Mouse (Mus musculus) layer of hippocampus, postnatal 25 days (tissue): Measurements from ENCODE around the gene Cobl. TPM values are rescaled to one million over a fixed set of nuclear protein-coding genes. Genes with fewer than 3 reads are reported as not detected.

ENCODE experiments used
- DNase-seq, 2 experiments: peaks; one replicate each; pipeline ENCODE4 v3.0.0; 2022; ENCODE audit warnings: mixed read lengths in 2 of 2, low spot score in 1 of 2; ENCODE audit errors: extremely low spot score in 1 of 2
- total RNA-seq, 2 experiments: library from RNA; stranded (reverse); gene quantifications; 2 replicates each; pipeline ENCODE4 v1.2.3; 2021

Cobl gene
- total RNA-seq, 2 experiments from 2014 or later = 14.2 to 15.8 TPM

DNA sequence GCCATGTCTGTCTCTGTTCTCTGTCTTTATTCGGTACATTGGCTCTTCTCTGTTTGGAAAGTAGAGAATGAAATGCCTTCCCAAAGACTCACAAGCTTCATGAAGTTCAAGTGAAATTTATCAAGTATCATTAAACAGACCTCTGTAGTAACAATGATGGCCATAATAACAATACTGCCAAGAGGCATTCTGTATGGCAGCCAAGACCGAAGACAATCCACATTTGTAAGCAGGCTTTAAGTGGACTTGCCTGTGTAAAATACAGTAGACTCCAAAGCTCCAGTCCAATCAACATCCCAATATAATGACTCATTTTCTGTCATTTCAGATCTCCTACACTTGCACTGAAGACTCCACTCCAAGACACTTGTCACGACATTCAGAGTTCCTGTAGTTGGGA lies 16.7 kb downstream of the Cobl start:
- no peak for DNase-seq

DNA sequence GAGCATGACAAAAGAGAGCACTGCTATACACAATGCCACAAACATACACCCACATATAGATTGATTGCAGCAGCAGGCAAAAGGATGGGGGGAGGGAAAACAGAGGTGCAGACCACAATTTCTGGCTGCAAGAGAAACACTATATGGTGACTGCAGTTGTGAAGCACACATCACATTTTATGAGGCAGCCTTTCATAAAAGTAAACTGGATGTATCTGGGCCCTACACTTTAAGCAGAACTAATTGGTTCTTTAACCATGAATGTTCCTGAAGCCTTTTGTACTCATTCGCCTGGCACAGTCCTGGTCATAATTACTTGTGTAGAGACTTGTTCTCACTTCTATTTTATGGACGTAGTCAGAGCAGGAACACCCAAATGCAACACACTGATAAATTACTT lies 19.5 kb downstream of the Cobl start:
- DNase-seq = no peak

DNA sequence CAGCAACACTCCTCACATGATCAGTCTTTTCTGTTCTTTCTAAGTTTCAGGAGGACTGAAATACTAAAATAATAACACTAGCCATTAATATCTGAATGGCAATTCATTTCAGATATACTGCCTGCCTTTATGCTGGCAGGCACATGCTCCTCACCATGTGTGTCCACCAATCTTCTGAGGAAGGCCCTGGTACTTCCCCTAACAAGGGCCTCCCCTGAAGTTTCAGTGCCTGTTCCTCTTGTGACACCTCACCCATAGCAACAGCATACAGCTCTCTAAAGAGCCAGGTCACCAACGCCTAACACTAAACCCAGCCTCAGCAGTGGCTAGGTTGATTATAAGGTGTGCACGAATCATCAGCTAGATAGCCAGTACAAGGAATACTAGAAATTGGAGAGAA lies 20.5 kb downstream of the Cobl start:
- no peak for DNase-seq

DNA sequence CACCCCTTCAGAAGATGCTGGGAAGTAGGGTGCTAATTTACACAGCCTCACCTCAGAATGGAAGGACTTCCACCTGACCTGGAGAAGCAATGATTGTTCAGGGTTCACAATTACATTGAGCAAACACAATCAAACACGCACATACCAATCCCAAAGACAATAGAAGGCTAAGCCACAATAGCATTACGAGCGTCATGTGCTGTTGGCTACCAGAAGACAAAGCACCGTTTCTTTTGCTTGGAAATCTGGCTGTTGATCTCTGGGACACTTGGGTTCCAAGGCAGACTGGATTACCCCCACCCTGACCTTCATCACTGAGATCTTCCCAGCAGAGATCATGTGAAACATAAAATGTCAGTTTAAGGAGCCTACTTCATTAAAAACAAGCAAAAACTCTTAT lies 21.1 kb downstream of the Cobl start:
- no peak for DNase-seq

DNA sequence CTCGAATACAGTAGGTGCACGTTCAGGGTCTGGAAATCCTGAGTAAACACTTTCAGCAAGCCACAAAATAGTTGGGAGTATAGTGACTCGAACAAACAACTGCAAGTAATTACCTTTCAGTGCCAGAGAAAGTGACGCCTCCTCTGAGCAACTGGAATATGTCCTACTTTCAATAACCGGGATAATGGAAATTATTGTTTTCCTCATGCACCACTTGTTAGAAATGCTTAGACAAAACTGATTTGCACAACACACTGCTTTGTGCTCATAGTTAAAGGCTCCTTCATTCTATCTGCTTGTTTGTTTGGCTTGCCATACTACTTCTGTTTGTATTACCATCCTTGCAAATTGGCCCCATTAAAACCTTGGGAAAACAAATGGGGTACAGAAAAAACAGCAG lies 21.6 kb downstream of the Cobl start:
- DNase-seq = no peak

DNA sequence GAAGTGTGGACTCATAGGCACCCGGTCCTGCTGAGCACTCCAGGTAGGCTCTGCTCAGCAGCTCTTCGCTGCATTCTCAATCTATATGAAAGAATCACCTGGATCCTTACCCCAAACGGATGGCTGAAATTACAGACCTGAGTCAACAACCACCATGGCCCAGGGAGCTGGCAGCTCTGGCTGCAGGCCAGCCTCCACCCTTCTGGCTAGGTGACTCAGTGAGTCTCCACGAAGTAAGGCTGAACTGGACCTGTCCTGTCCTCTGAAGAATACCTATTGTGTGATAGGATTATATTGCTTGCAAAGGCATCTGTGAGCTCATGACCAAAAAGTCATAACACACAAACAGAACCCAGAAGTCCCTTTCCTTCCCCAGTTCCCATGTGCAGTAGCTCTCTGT lies 22.5 kb downstream of the Cobl start:
- DNase-seq = no peak

DNA sequence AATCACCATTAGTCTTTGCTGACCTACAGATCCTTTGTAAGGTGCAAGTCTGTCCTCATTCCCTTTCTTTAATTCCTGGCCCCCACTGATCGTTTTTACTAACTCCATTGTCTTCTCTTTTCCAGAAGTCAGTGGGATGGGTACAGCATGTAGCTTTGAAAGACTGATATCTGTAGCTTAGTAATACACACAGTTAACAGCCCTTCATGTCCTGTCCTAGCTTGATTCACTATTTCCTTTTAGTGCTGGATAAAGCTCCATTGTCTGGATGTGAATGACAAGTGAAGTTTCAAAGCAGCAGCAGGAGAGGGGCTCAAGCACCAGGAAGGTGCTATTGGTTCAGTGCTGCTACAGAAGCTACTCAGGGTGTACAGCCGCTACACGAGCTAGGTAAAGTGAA lies 28.9 kb downstream of the Cobl start:
- no peak for DNase-seq

DNA sequence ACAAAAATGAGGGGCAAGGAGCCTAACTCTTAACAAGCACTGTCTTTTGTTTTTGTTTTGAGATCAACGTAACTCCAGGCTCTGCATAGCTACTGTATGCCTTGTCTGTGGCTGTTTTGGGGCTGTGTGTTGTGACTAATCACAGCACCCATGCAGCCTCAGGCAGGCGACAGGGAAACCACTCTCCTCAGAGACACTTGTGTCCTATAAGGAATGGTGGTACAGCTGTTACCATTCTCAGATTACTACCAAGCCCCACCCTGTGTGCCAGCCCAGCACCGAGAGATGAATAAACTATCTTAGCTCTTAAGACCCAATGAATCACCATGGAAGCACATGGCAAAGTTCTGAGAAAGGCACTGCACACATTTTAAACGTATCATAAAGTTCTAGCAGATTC lies 29.7 kb downstream of the Cobl start:
- DNase-seq = no peak

DNA sequence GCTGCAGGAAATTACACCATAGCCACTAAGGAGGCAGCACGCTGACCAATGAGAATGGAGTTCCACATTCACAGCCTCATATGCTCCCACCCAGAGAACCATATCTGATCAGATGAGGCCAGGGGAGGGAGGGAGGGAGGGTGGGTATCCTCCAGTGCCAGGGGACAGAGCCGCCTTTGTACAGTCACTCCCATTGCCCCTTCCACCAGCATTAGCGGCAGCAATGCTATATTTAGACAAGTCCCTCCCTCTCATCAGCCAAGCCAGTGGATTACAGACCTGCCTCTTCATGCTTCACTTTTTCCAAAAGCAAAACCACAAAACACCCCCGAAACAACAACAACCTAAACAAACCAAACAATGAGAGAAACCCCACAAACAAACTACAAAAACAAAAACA lies 30.2 kb downstream of the Cobl start:
- no peak for DNase-seq

DNA sequence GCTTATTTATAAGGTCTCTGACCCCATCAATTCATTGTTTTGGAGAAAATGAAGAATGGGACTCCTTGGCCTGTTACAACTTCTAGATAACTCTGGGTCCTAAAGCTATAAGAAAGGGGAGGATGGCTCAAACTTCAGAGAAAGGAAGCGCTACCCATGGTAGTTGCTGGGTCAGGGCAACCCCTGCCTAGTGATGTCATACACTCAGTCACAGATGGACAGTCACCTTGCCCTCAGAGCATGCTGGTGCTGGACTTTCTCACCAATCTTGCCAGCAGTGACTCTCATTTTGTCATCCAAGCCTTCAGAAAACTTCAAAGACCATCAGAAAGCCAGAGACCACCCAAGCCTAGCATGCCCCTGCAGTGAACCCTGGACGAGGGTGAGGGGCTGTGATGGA lies 32.8 kb downstream of the Cobl start:
- no peak for DNase-seq

DNA sequence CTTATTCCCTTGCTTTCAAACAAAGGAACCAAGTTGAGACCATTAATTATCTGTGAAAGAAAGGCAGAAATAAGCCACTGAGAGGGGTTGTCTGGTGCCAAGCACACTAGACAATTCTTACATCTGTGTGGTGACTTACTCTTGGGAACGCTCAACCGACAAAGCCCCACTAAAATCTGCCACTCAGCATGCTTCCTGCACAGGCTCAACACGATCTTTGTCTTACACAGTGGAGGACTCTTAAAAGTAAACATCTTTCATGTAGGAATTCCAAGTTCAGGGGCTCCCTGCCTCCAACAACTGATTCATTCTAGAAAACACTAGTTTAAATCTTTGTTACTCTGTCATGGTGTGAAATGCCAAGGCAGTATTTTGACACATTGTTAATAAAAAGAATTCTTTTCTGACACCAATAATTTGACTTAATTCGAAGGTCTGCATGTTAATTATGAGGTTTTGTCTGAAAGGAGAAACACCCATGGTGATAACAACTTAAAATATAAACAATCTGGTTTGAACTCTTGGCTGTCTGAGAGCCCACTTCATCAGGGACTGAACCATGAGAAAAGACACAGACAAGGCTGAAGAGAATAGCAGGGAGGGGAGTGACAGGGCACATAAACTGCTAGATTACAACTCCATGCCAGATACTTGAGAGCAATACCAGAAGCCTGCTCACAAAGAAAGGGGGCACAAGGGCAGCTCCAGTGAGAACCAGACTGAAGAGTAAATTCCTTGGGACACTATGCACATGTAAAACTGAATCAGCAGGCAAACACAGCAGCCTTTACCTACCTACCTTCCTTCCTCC lies 34.3 kb downstream of the Cobl start:
- DNase-seq = no peak

DNA sequence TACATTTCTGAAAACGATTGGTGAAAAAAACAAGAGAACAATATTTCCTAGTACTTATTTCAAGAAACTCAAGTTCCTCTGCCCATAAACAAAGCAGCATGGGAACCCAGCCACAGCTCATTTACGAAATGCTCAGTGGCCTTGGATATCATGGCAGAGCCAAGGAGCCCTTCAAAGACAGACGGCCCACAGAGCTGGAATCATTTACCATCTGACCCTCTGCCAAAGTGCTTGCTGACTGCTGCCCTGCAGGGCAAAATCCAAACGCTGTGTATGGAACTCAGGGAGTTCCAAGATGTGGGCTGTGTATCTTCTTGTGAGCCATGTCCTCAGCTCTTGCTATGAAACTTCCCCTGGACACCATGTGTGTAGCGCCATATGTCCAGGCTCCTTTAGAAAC lies 38.0 kb downstream of the Cobl start:
- DNase-seq = no peak

DNA sequence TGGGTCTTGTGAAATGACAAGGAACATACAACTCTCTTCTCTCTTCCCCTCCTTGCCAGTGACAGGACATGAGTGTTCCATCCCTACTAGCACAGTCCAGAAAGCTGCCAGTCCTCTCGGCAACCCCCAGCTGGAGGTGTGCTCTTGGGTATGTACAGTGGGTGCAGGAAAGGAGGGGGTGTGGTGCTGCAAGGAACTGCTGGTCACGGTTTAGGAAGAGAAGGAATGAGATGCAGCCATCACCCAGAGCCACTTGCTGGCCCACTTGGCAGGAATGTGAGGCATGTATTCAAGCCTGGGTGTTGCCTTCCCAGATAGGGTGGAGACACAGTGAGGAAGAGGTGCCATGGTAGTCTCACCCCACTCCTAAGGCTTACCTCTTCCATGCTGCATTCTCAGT lies 40.6 kb downstream of the Cobl start:
- no peak for DNase-seq

DNA sequence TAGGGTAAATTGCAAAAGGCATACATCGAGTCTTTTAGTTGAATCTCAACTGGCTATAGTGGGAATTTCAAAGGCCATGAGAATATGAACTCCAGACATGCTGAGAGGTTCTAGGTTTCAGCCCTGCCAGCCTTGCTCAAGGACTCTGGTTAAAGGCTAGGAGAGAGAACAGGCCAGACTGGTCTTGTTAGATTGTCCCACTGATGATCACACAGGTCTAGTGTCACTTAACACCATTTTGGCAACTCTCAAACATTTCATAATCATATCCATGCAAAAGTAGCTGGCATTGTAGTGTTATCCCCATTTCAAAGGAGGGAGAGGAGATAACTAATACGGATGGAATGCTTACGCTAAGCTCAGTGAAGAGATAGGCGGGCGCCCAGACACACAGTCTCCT lies 43.6 kb downstream of the Cobl start:
- DNase-seq = no peak

DNA sequence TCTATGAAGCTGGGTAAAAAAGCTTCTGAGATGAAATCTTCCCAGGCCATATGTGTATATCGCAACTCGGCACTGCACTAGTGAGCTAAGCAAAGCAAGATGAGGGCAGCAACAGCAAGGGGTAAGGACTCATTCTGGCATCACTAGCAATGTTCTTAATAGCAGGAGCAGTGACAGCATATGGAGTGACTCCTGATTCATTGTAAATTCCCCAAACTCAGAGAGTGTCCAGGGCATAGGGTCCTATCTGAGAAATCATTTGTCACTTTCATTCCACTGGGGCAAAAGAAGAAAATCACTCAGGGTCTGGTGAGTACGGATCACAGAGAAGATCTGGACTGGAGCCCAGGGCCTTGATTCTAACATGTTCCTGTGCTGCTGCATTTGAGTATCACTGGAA lies 44.6 kb downstream of the Cobl start:
- no peak for DNase-seq

DNA sequence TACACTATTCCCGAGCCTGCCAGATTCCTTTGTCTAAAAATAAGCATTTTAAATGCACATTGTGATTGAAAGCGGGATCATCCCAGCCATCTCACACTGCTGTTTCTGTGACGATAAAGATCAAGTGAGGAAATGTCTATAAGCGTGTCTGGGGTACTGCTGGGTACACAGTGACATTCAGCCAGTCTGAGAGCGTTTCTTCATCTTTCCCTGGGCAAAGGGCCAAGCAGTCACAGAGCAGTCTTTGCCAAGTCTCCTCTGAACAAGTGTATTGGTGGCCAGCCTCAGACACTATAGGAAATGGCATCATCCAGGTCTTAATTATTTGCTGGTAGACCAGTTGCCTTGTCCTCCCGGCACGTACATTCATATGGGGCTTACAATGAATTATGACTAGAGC lies 47.9 kb downstream of the Cobl start:
- DNase-seq = peak in 1 of 2 experiments; percentile 21

DNA sequence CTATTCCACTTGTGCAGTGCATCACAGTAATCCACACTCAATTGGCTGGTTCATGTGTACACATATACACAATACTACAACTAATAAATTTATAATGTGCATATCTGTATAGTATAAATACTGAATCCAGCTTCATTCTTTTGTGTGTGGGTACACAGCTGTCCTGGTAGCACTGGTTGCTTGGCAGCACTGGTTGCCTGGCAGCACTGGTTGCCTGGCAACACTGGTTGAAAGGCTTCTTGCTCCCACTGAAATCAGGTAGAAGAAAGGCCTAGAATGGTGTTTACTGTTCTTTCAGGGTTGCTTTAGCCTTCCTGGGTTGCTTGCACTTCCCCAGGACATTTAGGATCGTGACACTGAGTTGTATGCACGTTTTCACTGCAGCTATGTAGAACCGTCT lies 49.4 kb downstream of the Cobl start:
- DNase-seq = no peak

DNA sequence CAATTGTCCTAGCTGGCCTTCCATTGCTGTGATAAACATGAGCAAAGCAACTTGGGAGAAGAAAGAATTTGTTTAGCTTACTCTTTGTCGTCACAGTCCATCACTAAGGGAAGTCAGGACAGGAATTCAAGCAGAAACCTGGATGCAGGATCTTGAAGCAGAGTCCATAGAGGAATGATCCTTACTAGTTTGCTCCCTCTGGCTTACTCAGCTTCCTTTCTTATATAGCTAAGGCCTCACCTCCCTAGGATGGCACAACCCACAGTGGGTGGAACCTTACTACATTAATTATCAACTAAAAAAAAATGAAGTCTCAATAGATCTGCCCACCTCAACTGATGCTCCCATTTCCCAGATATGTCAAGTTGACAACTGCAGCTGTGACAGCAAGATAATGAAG lies 52.8 kb downstream of the Cobl start:
- DNase-seq = no peak

DNA sequence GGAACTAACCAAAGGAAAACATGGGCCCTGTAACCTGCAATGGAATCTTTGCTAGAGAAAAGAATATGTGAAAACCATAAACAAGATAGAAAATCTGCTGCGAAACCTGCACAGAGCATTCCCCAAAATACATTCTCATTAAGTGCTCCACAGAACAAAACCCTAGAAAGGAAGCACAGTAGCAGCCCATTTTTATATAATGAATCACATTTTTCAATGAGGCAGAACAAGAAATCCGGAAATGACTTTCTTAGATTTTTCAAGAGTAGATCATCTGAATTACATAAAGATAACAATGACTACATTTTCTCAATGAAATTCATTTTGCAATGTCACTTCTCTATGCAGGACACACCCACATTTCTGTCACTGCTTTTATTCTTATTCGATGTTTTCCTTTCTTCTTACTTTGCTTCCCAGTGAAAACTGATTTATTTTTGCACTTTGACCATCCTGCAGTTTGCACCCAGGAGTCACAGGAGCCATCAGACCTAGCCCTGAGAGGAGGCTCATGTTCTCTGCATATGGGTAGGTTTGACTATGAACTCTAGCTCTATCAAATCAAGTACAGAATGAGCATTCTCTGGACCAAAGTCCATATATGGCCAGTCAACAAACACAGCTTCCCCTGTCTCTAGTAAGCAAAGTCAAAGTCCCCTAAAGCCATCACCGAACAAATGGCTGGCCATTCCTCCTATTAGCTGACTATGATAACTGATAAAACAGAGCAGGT lies 53.5 kb downstream of the Cobl start:
- DNase-seq = no peak

DNA sequence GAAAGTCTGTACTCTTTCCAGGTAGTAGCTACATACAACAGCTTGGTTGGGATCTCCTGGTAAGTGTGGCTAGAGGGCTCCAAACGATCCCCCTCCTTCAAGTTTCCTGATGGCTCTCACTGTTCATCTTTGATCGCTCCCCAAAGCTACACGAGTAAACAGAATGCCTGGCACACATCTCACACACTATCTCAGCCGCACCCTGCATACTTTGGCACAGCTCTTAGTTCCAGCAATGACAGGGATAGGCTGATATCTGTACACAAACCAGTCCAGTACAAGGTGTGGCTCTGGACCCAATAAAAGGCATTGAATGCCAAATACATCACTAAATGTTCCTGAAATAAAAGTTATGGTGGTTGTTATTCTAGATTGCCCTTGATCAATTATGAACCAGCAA lies 55.3 kb downstream of the Cobl start:
- no peak for DNase-seq

DNA sequence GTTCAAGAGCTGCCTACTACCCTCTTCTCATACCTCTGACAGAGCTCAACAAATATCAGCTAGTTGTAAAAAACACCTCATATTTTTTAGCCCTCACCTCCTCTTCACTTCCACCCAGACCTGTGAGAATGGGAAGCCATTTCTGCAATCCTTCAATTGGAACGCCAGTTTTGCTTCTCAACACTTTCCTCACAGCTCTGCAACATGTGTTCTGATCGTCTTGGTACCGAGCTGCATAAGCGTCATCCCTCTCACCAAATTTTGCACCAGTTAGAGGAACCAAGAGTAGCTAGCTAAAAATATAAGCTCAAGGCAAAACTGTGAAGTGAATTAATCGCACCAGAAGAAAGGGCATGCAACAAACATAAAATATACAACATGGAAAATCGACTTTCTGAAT lies 56.9 kb downstream of the Cobl start:
- no peak for DNase-seq

DNA sequence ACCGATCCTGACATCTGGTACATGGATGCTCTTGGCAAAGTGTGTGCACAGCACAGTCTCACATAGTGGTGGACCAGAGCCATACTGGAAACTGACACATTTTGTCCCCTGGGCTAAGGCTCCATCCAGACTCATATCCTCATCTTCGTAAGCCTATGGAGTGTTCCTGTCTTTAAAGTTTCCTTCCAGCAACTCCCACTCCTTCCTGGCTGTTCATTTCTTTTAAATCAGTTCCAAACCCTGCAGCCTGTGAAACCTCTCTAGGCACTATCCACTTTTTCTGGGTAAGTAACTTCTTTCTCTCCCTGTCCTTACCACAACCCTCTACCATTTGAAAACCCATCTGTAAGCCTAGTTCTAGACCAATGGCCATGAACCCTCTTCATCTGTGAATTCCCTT lies 64.9 kb downstream of the Cobl start:
- DNase-seq = no peak
